Comparison of ENCODE assay signal across 19 mouse cellular contexts in genomic region chr1:173736986-173737385, GRCm38 (mm10). TPM values are rescaled to one million over a fixed set of nuclear protein-coding genes. Genes with fewer than 3 reads are reported as not detected.
DNase-seq lines count a peak whose midpoint lies in the region; ATAC-seq and TF ChIP-seq lines count a peak whose summit lies in the region.
"Had no signal": no experiment of that assay in that cellular context is flagged by ENCODE, and none has a peak within 500 bp of the region (broad histone marks: within the 10 kb centered on the region; RNA-seq: fewer than 3 reads in every experiment).

No protein-coding gene starts in this region.

- no peak overlapping the region for H3K4me3 ChIP-seq in heart, embryonic 12.5 days
- no peak overlapping the region for H3K4me3 ChIP-seq in midbrain, postnatal 0 days (ENCODE audit: low read depth, low read length)
- H3K4me3 ChIP-seq: forebrain, embryonic 12.5 days; layer of hippocampus, adult 2 months; megakaryocyte, embryonic 14.5 days; midbrain, embryonic 15.5 days had no signal

- TF ChIP-seq CTCF in midbrain, postnatal 0 days (IDR thresholded peaks at IDR 0.05) = no peak

- H3K9me3 ChIP-seq in heart, embryonic 12.5 days (replicated peaks) = no peaks in the 10 kb centered on the region
- no peaks in the 10 kb centered on the region for H3K9me3 ChIP-seq in midbrain, postnatal 0 days (ENCODE audit: low read length)
- H3K9me3 ChIP-seq: forebrain, embryonic 12.5 days; megakaryocyte, embryonic 14.5 days; midbrain, embryonic 15.5 days had no signal

- no peak for ATAC-seq in heart, embryonic 12.5 days (ENCODE audit: insufficient number of reproducible peaks, low FRiP score)
- peak; percentile 65 for ATAC-seq in megakaryocyte, adult 5-6 weeks (ENCODE audit: poor library complexity, severe bottlenecking)
- ATAC-seq in midbrain, postnatal 0 days (ENCODE audit: low FRiP score) = no peak
- ATAC-seq: midbrain, embryonic 15.5 days had no signal

- H3K27me3 ChIP-seq in heart, embryonic 12.5 days (replicated peaks) = no peaks in the 10 kb centered on the region
- no peaks in the 10 kb centered on the region for H3K27me3 ChIP-seq in midbrain, postnatal 0 days (ENCODE audit: insufficient read depth, low read length)
- H3K27me3 ChIP-seq: forebrain, embryonic 12.5 days; megakaryocyte, embryonic 14.5 days; midbrain, embryonic 15.5 days had no signal

- no peaks in the 10 kb centered on the region for H3K4me1 ChIP-seq in heart, embryonic 12.5 days (replicated peaks)
- no peaks in the 10 kb centered on the region for H3K4me1 ChIP-seq in midbrain, postnatal 0 days (ENCODE audit: insufficient read depth, low read length)
- H3K4me1 ChIP-seq: forebrain, embryonic 12.5 days; megakaryocyte, embryonic 14.5 days; midbrain, embryonic 15.5 days had no signal

- H3K36me3 ChIP-seq in heart, embryonic 12.5 days = no peaks in the 10 kb centered on the region
- H3K36me3 ChIP-seq in midbrain, postnatal 0 days (ENCODE audit: insufficient read depth, low read length) = no peaks in the 10 kb centered on the region
- H3K36me3 ChIP-seq: forebrain, embryonic 12.5 days; midbrain, embryonic 15.5 days had no signal

- H3K27ac ChIP-seq in heart, embryonic 12.5 days (ENCODE audit: poor library complexity, severe bottlenecking) = no peak overlapping the region
- no peak overlapping the region for H3K27ac ChIP-seq in midbrain, postnatal 0 days (ENCODE audit: low read depth, low read length)
- H3K27ac ChIP-seq: forebrain, embryonic 12.5 days; layer of hippocampus, adult 2 months; liver, embryonic 14.5 days; midbrain, embryonic 15.5 days had no signal

- peak; percentile 89 for DNase-seq in heart, adult 11 months
- DNase-seq in lung, postnatal 36 days = peak; percentile 13
- DNase-seq in lung, adult 18-20 months = no peak
- DNase-seq in midbrain, postnatal 0 days (ENCODE audit: low spot score) = no peak
- DNase-seq in urinary bladder, postnatal 4 days (ENCODE audit: low spot score in 2 of 2) = no peak
- DNase-seq in layer of hippocampus, adult 18-20 months (ENCODE audit: low spot score in 2 of 2) = no peak
- DNase-seq: adrenal gland, postnatal 36 days; B cell, adult 2 months; cerebellum, adult 9-10 months; gastrocnemius, postnatal 36 days; right cerebral cortex, postnatal 14 days; thymus, postnatal 36 days had no signal

- no peak overlapping the region for H3K9ac ChIP-seq in heart, embryonic 12.5 days
- no peak overlapping the region for H3K9ac ChIP-seq in midbrain, postnatal 0 days (replicated peaks; ENCODE audit: low read length, poor library complexity, severe bottlenecking)
- H3K9ac ChIP-seq: forebrain, embryonic 12.5 days; liver, embryonic 14.5 days; midbrain, embryonic 15.5 days had no signal

- H3K4me2 ChIP-seq in heart, embryonic 12.5 days = no peak overlapping the region
- H3K4me2 ChIP-seq in midbrain, postnatal 0 days (ENCODE audit: low read depth, low read length, poor library complexity, severe bottlenecking) = no peak overlapping the region
- H3K4me2 ChIP-seq: forebrain, embryonic 12.5 days; midbrain, embryonic 15.5 days had no signal

- 57% methylated on average over 2 of the region's 2 CpGs for WGBS in heart, embryonic 12.5 days
- 73% methylated on average over 2 of the region's 2 CpGs for WGBS in midbrain, postnatal 0 days

RNA-seq across cellular contexts. Expression of gene Ifi207, which starts 4.6 kb away (rescaled TPM):
- polyA plus RNA-seq in heart, embryonic 12.5 days (2016; fragmentation: Nextera tagmentation; extraction: Ambion mirVana) = 0.15 and 0.30 TPM in 2 replicates
- 162 and 188 TPM in 2 replicates for total RNA-seq in megakaryocyte, adult 5-6 weeks (2015)
- 66.9 and 70.4 TPM in 2 replicates for total RNA-seq in megakaryocyte, adult 5-6 weeks (2017)
- total RNA-seq in midbrain, postnatal 0 days (2014; rRNA removed) = 0.60 and 0.71 TPM in 2 replicates
- 0.27 and 0.57 TPM in 2 replicates for polyA plus RNA-seq in midbrain, postnatal 0 days (2015; fragmentation: Nextera tagmentation; extraction: Ambion mirVana)
- total RNA-seq in layer of hippocampus, adult 18-20 months (2021) = under 1 TPM in 1 of 2 experiments, not detected in 1; 0.30 TPM

RNA-seq across cellular contexts. Expression of gene Ifi204, which starts 29.8 kb away (rescaled TPM):
- 0.37 and 0.81 TPM in 2 replicates for polyA plus RNA-seq in heart, embryonic 12.5 days (2016; fragmentation: Nextera tagmentation; extraction: Ambion mirVana)
- 135 and 165 TPM in 2 replicates for total RNA-seq in megakaryocyte, adult 5-6 weeks (2015)
- total RNA-seq in megakaryocyte, adult 5-6 weeks (2017) = 256 and 281 TPM in 2 replicates
- 0.19 and 0.55 TPM in 2 replicates for total RNA-seq in midbrain, postnatal 0 days (2014; rRNA removed)
- 1.1 TPM in 2 replicates for polyA plus RNA-seq in midbrain, postnatal 0 days (2015; fragmentation: Nextera tagmentation; extraction: Ambion mirVana)
- under 1 TPM; 0.17 to 0.23 TPM for total RNA-seq in layer of hippocampus, adult 18-20 months (2021)

Comparison
In these comparisons a context has a peak if more than half of its experiments do, and no peak if none do; other contexts are left out.
1. DNase-seq: peak in heart, adult 11 months (single experiment) and lung, postnatal 36 days (single experiment); none in lung, adult 18-20 months (0 of 2), midbrain, postnatal 0 days (single experiment), urinary bladder, postnatal 4 days (0 of 2) and layer of hippocampus, adult 18-20 months (0 of 2).
2. RNA of gene Ifi207, which starts 4.6 kb away (total RNA-seq): 66.9 to 188 TPM in megakaryocyte, adult 5-6 weeks; 0.60 to 0.71 TPM in midbrain, postnatal 0 days and 0.30 TPM in layer of hippocampus, adult 18-20 months; every median in the first group is over 10 times any median in the second.
3. RNA of gene Ifi204, which starts 29.8 kb away (total RNA-seq): 135 to 281 TPM in megakaryocyte, adult 5-6 weeks; 0.19 to 0.55 TPM in midbrain, postnatal 0 days and 0.17 to 0.23 TPM in layer of hippocampus, adult 18-20 months; every median in the first group is over 10 times any median in the second.